Mouse (Mus musculus) B cell, adult 67 days (primary cell): ENCODE data around the gene Trim15. TPM values are rescaled to one million over a fixed set of nuclear protein-coding genes. Genes with fewer than 3 reads are reported as not detected.

Experiments used
- total RNA-seq, 2 experiments: library from RNA; stranded (reverse); gene quantifications; 4 replicates each; pipeline ENCODE4 v1.2.4; 2023

Gene Trim15
- not detected for total RNA-seq

GRCm38 (mm10) chr17:36866719-36867527, at the start of gene Trim15:
TSS of gene Trim15 (minus strand) at chr17:36867210.

GRCm38 (mm10) chr17:36897552-36898205, 30.7 kb upstream of the Trim15 start, which contains the start of gene Trim31:
TSS of gene Trim31 (plus strand) at chr17:36898118.

GRCm38 (mm10) chr17:36890073-36890903, 23.3 kb upstream of the Trim15 start, which contains the start of gene Trim40:
TSS of gene Trim40 (minus strand) at chr17:36890123.

GRCm38 (mm10) chr17:36869284-36869954, 2.4 kb upstream of the Trim15 start, which contains the start of gene Trim10:
TSS of gene Trim10 (plus strand) at chr17:36869574.

GRCm38 (mm10) chr17:36836874-36837647, 29.9 kb downstream of the Trim15 start, which contains the start of gene Trim26:
TSS of gene Trim26 (plus strand) at chr17:36837134.

GRCm38 (mm10) chr17:36811871-36812270, 55.1 kb downstream of the Trim15 start, which contains the start of gene H2-M10.6:
TSS of gene H2-M10.6 (plus strand) at chr17:36812171.

Other genes with a start within 250 kb of the Trim15 start
- not detected for gene H2-M9, start 224.5 kb downstream of the Trim15 start, total RNA-seq
- gene H2-M1, start 195.0 kb downstream of the Trim15 start, total RNA-seq: not detected
- not detected for gene H2-M10.5, start 94.3 kb downstream of the Trim15 start, total RNA-seq
- not detected for gene H2-M10.6, start 55.0 kb downstream of the Trim15 start, total RNA-seq
- 100 to 1,000 TPM; 175 to 200 TPM for gene Trim26, start 30.1 kb downstream of the Trim15 start, total RNA-seq
- gene Trim10, start 2.4 kb upstream of the Trim15 start, total RNA-seq: under 1 TPM in 1 of 2 experiments, not detected in 1; 0.46 TPM
- under 1 TPM in 1 of 2 experiments, not detected in 1; 0.36 TPM for gene Trim40, start 22.9 kb upstream of the Trim15 start, total RNA-seq
- gene Trim31, start 30.9 kb upstream of the Trim15 start, total RNA-seq: not detected
- gene Rnf39, start 75.7 kb upstream of the Trim15 start, total RNA-seq: not detected
- gene Ppp1r11, start 84.5 kb upstream of the Trim15 start, total RNA-seq: 100 to 1,000 TPM in 1 of 2 experiments, 10 to 100 TPM in 1; 95.2 to 105 TPM
- 10 to 100 TPM; 70.2 to 71.0 TPM for gene Znrd1, start 91.3 kb upstream of the Trim15 start, total RNA-seq
- gene Znrd1as, start 91.4 kb upstream of the Trim15 start, total RNA-seq: 1 to 10 TPM; 1.6 to 7.4 TPM
- gene 2410137M14Rik, start 114.0 kb upstream of the Trim15 start, total RNA-seq: not detected
- gene H2-M5, start 122.3 kb upstream of the Trim15 start, total RNA-seq: not detected
- gene Zfp57, start 134.0 kb upstream of the Trim15 start, total RNA-seq: not detected
- not detected for gene Mog, start 156.2 kb upstream of the Trim15 start, total RNA-seq
- gene Gabbr1, start 178.8 kb upstream of the Trim15 start, total RNA-seq: 10 to 100 TPM; 65.4 to 88.3 TPM
- gene Olfr90, start 221.3 kb upstream of the Trim15 start, total RNA-seq: under 1 TPM; 0.20 to 0.59 TPM
- not detected for gene Olfr91, start 231.1 kb upstream of the Trim15 start, total RNA-seq